Mouse (Mus musculus): ENCODE measurements around the gene Apol7a.

- no peak for TF ChIP-seq CTCF (IDR thresholded peaks at IDR 0.05; ENCODE audit: low read depth, low read length)
- TF ChIP-seq POLR2A (IDR thresholded peaks at IDR 0.05; ENCODE audit: borderline replicate concordance, low read depth, low read length), result no peak
These were observed 35.3 kb downstream of the Apol7a start for GRCm38 (mm10) chr15:77363578-77363977.

Measured in bone marrow macrophage, adult 2 months (primary cell).